Comparison of ENCODE assay signal across 9 mouse cellular contexts in the genomic region with DNA sequence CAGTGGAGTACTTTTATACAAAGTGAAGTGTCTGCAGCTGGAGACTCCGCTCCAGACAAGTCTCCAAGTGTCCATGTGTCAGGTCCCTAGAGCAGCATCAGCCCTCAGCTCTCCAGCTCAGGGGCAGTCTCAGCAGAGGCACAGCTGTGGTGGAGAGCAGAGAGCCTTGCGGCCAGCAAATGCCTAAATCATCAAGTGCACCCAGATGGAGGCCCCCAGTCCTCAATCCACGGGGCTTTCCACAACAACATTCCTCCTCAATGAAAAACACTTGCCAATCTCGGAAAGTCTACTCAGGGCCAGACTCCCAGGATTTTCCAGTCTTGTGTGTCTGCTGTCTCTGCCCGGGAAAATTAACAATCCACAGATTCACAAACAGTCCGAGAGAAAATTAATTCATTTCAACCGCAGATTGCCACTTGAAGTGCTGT.
A peak's percentile ranks its signal among the peaks of the same experiment; 100 is the strongest.
DNase-seq lines count a peak whose midpoint lies in the region; ATAC-seq lines count a peak whose summit lies in the region.
"Had no signal": no experiment of that assay in that cellular context is flagged by ENCODE, and none has a peak within 500 bp of the region (broad histone marks: within the 10 kb centered on the region; RNA-seq: fewer than 3 reads in every experiment).

No protein-coding gene starts in this region.

- no peak for DNase-seq in kidney, adult 18-20 months
- peak; percentile 43 for DNase-seq in neural tube, embryonic 11.5 days (ENCODE audit: low spot score)
- DNase-seq in right cerebral cortex, postnatal 36 days (ENCODE audit: low spot score in 2 of 2), result no peak

- no peaks in the 10 kb centered on the region for H3K27me3 ChIP-seq in kidney, embryonic 16.5 days (ENCODE audit: insufficient read depth, low read length)
- no peaks in the 10 kb centered on the region for H3K27me3 ChIP-seq in forebrain, embryonic 12.5 days
- H3K27me3 ChIP-seq in hindbrain, embryonic 16.5 days (replicated peaks; ENCODE audit: control insufficient read depth, insufficient read depth, low read length), result no peaks in the 10 kb centered on the region
- no peaks in the 10 kb centered on the region for H3K27me3 ChIP-seq in neural tube, embryonic 11.5 days (ENCODE audit: control insufficient read depth, insufficient read depth, low read length)
- no peaks in the 10 kb centered on the region for H3K27me3 ChIP-seq in liver, embryonic 12.5 days (replicated peaks)
- H3K27me3 ChIP-seq: CH12.LX had no signal

- ATAC-seq in kidney, embryonic 16.5 days (ENCODE audit: low FRiP score, low TSS enrichment), result peak; percentile 63; the same call in 1 of the 2 replicates
- peak; percentile 52; the same call in 1 of the 2 replicates for ATAC-seq in forebrain, embryonic 12.5 days (ENCODE audit: low FRiP score)
- ATAC-seq in hindbrain, embryonic 16.5 days, result peak; percentile 38; the same call in 1 of the 2 replicates
- no peak for ATAC-seq in neural tube, embryonic 11.5 days (ENCODE audit: insufficient read depth, low FRiP score, low TSS enrichment)
- ATAC-seq in cerebellum, adult (ENCODE audit: insufficient number of reproducible peaks, low FRiP score, low TSS enrichment), result no peak
- ATAC-seq in liver, embryonic 12.5 days, result no peak

- H3K4me3 ChIP-seq in kidney, embryonic 16.5 days (ENCODE audit: low read length), result no peak overlapping the region
- H3K4me3 ChIP-seq in forebrain, embryonic 12.5 days (replicated peaks), result no peak overlapping the region
- no peak overlapping the region for H3K4me3 ChIP-seq in hindbrain, embryonic 16.5 days (ENCODE audit: low read length)
- no peak overlapping the region for H3K4me3 ChIP-seq in neural tube, embryonic 11.5 days (ENCODE audit: low read depth, low read length)
- H3K4me3 ChIP-seq in liver, embryonic 12.5 days, result no peak overlapping the region

- H3K36me3 ChIP-seq in kidney, embryonic 16.5 days (ENCODE audit: insufficient read depth, low read length), result no peaks in the 10 kb centered on the region
- no peaks in the 10 kb centered on the region for H3K36me3 ChIP-seq in forebrain, embryonic 12.5 days (replicated peaks)
- no peaks in the 10 kb centered on the region for H3K36me3 ChIP-seq in hindbrain, embryonic 16.5 days (ENCODE audit: control insufficient read depth, insufficient read depth, low read length)
- no peaks in the 10 kb centered on the region for H3K36me3 ChIP-seq in neural tube, embryonic 11.5 days (ENCODE audit: control insufficient read depth, insufficient read depth, low read length)
- no peaks in the 10 kb centered on the region for H3K36me3 ChIP-seq in liver, embryonic 12.5 days

- H3K4me2 ChIP-seq in kidney, embryonic 16.5 days (replicated peaks; ENCODE audit: low read depth, low read length), result no peak overlapping the region
- no peak overlapping the region for H3K4me2 ChIP-seq in forebrain, embryonic 12.5 days
- no peak overlapping the region for H3K4me2 ChIP-seq in hindbrain, embryonic 16.5 days (ENCODE audit: low read length)
- no peak overlapping the region for H3K4me2 ChIP-seq in neural tube, embryonic 11.5 days (ENCODE audit: low read depth)
- H3K4me2 ChIP-seq in liver, embryonic 12.5 days, result no peak overlapping the region

- H3K9ac ChIP-seq in kidney, embryonic 16.5 days (replicated peaks; ENCODE audit: low read length), result no peak overlapping the region
- no peak overlapping the region for H3K9ac ChIP-seq in forebrain, embryonic 12.5 days
- H3K9ac ChIP-seq in hindbrain, embryonic 16.5 days (ENCODE audit: low read depth, low read length), result no peak overlapping the region
- H3K9ac ChIP-seq in neural tube, embryonic 11.5 days (ENCODE audit: low read length), result no peak overlapping the region
- H3K9ac ChIP-seq in liver, embryonic 12.5 days, result no peak overlapping the region

- 43% methylated on average over 7 of the region's 7 CpGs for WGBS in kidney, embryonic 16.5 days
- WGBS in forebrain, embryonic 12.5 days, result 38% methylated on average over 7 of the region's 7 CpGs
- 36% methylated on average over 7 of the region's 7 CpGs for WGBS in hindbrain, embryonic 16.5 days
- 57% methylated on average over 7 of the region's 7 CpGs for WGBS in neural tube, embryonic 11.5 days
- WGBS in liver, embryonic 12.5 days (ENCODE audit: insufficient replicate concordance), result 61% methylated on average over 7 of the region's 7 CpGs

- H3K9me3 ChIP-seq in kidney, embryonic 16.5 days (ENCODE audit: low read length), result no peaks in the 10 kb centered on the region
- H3K9me3 ChIP-seq in forebrain, embryonic 12.5 days, result no peaks in the 10 kb centered on the region
- H3K9me3 ChIP-seq in hindbrain, embryonic 16.5 days (ENCODE audit: control insufficient read depth, low read length), result no peaks in the 10 kb centered on the region
- no peaks in the 10 kb centered on the region for H3K9me3 ChIP-seq in neural tube, embryonic 11.5 days (ENCODE audit: control insufficient read depth, low read length)
- no peaks in the 10 kb centered on the region for H3K9me3 ChIP-seq in liver, embryonic 12.5 days (replicated peaks)

- H3K4me1 ChIP-seq in kidney, embryonic 16.5 days (ENCODE audit: insufficient read depth, low read length), result no peaks in the 10 kb centered on the region
- peaks cover 22% of the 10 kb centered on the region for H3K4me1 ChIP-seq in forebrain, embryonic 12.5 days
- peaks cover 9% of the 10 kb centered on the region for H3K4me1 ChIP-seq in hindbrain, embryonic 16.5 days (ENCODE audit: control insufficient read depth, insufficient read depth, low read depth, low read length)
- peaks cover 5% of the 10 kb centered on the region; the same call in 1 of the 2 replicates for H3K4me1 ChIP-seq in neural tube, embryonic 11.5 days (ENCODE audit: control insufficient read depth, insufficient read depth, low read length)
- H3K4me1 ChIP-seq in liver, embryonic 12.5 days, result no peaks in the 10 kb centered on the region

- H3K27ac ChIP-seq in kidney, embryonic 16.5 days (ENCODE audit: low read length), result no peak overlapping the region
- peak overlapping the region; percentile 60 for H3K27ac ChIP-seq in forebrain, embryonic 12.5 days
- peak overlapping the region; percentile 20; the same call in 1 of the 2 replicates for H3K27ac ChIP-seq in hindbrain, embryonic 16.5 days (ENCODE audit: low read depth, low read length)
- H3K27ac ChIP-seq in neural tube, embryonic 11.5 days (ENCODE audit: low read depth, low read length), result no peak overlapping the region
- no peak overlapping the region for H3K27ac ChIP-seq in liver, embryonic 12.5 days

Comparison
In these comparisons a context has a peak if more than half of its experiments do, and no peak if none do; other contexts are left out.
1. ATAC-seq: peak in kidney, embryonic 16.5 days (single experiment), forebrain, embryonic 12.5 days (single experiment) and hindbrain, embryonic 16.5 days (single experiment); none in neural tube, embryonic 11.5 days (single experiment), cerebellum, adult (single experiment) and liver, embryonic 12.5 days (single experiment).
2. H3K27ac ChIP-seq: peak in forebrain, embryonic 12.5 days (single experiment) and hindbrain, embryonic 16.5 days (single experiment); none in kidney, embryonic 16.5 days (single experiment), neural tube, embryonic 11.5 days (single experiment) and liver, embryonic 12.5 days (single experiment).